Mouse (Mus musculus): ENCODE results near the gene Slc4a4. TPM values are rescaled to one million over a fixed set of nuclear protein-coding genes. Genes with fewer than 3 reads are reported as not detected.
"Not testable (repeated sequence)": the region's sequence is repeated elsewhere in the genome, so short reads cannot be mapped to it uniquely, and the experiment has no call there.

Slc4a4 gene
- polyA plus RNA-seq, 2 experiments from 2014 or later: 0.07 TPM; not detected in 1

- no peak for ATAC-seq
Measured at GRCm38 (mm10) chr5:88964685-88965290, 78.2 kb downstream of the Slc4a4 start.

- no peak for ATAC-seq
Measured at GRCm38 (mm10) chr5:88966507-88966906, 79.9 kb downstream of the Slc4a4 start.

- no peak for ATAC-seq
Measured at GRCm38 (mm10) chr5:88968923-88969639, 82.5 kb downstream of the Slc4a4 start.

- ATAC-seq: no peak
Measured at GRCm38 (mm10) chr5:88971554-88971953, 84.9 kb downstream of the Slc4a4 start.

- ATAC-seq: no peak
Measured at GRCm38 (mm10) chr5:88972277-88972676, 85.7 kb downstream of the Slc4a4 start.

GRCm38 (mm10) chr5:88973130-88973529 is 86.5 kb downstream of the Slc4a4 start:
- no peak for ATAC-seq

- ATAC-seq: no peak
Measured at GRCm38 (mm10) chr5:88975694-88976093, 89.1 kb downstream of the Slc4a4 start.

- no peak for ATAC-seq
Measured at GRCm38 (mm10) chr5:88976428-88976827, 89.8 kb downstream of the Slc4a4 start.

- ATAC-seq: no peak
Measured at GRCm38 (mm10) chr5:88980740-88981139, 94.1 kb downstream of the Slc4a4 start.

GRCm38 (mm10) chr5:88981243-88982014 is 94.8 kb downstream of the Slc4a4 start:
- ATAC-seq: no peak

GRCm38 (mm10) chr5:88982040-88982736 is 95.6 kb downstream of the Slc4a4 start:
- ATAC-seq: no peak

GRCm38 (mm10) chr5:88983170-88983569 is 96.6 kb downstream of the Slc4a4 start:
- ATAC-seq: no peak

- ATAC-seq: no peak
Measured at GRCm38 (mm10) chr5:88983652-88984051, 97.0 kb downstream of the Slc4a4 start.

GRCm38 (mm10) chr5:88989018-88989417 is 102.4 kb downstream of the Slc4a4 start:
- no peak for ATAC-seq

- ATAC-seq: no peak
Measured at GRCm38 (mm10) chr5:88990196-88990747, 103.7 kb downstream of the Slc4a4 start.

- ATAC-seq: not testable (repeated sequence)
Measured at GRCm38 (mm10) chr5:88991309-88991708, 104.7 kb downstream of the Slc4a4 start.

GRCm38 (mm10) chr5:88994533-88994932 is 107.9 kb downstream of the Slc4a4 start:
- no peak for ATAC-seq

GRCm38 (mm10) chr5:88996246-88996645 is 109.6 kb downstream of the Slc4a4 start:
- no peak for ATAC-seq

- ATAC-seq: no peak
Measured at GRCm38 (mm10) chr5:88997277-88997676, 110.7 kb downstream of the Slc4a4 start.

- no peak for ATAC-seq
Measured at GRCm38 (mm10) chr5:88999793-89000192, 113.2 kb downstream of the Slc4a4 start.

GRCm38 (mm10) chr5:89000598-89000997 is 114.0 kb downstream of the Slc4a4 start:
- ATAC-seq: no peak

- ATAC-seq: no peak
Measured at GRCm38 (mm10) chr5:89010116-89010515, 123.5 kb downstream of the Slc4a4 start.

GRCm38 (mm10) chr5:89012456-89012855 is 125.8 kb downstream of the Slc4a4 start:
- ATAC-seq: no peak

All from activated CD4-positive, CD25-positive, alpha-beta regulatory T cell, adult 4 months (primary cell).